Mouse (Mus musculus) gastrocnemius, adult 2 months (tissue): ENCODE measurements around the gene Decr2. TPM values are rescaled to one million over a fixed set of nuclear protein-coding genes. Genes with fewer than 3 reads are reported as not detected.

ENCODE experiments used
- DNase-seq: peaks from one replicate; pipeline ENCODE4 v3.0.0; 2022
- H3K27ac ChIP-seq: fragments of 200-600 bp; 2 replicates; pipeline ENCODE4 v1.8.1; 2022; ENCODE audit warnings: mild to moderate bottlenecking
- H3K4me3 ChIP-seq: fragments of 200-600 bp; 2 replicates; pipeline ENCODE4 v1.8.1; 2022; ENCODE audit warnings: mild to moderate bottlenecking, moderate library complexity
- CTCF ChIP-seq: fragments of 200-600 bp; IDR thresholded peaks from 2 replicates; pipeline ENCODE4 v1.8.1; 2022; ENCODE audit warnings: antibody characterized with exemption, mild to moderate bottlenecking, moderate library complexity
- intact Hi-C: fragments of 180-260 bp; cut with DNase I; formaldehyde crosslinking; loops from one replicate; pipeline ENCODE4 v1.15.1; 2025
- long read RNA-seq, 2 experiments: library from polyadenylated mRNA; stranded (forward); transcript quantifications; one replicate each; pipeline ENCODE4 v2.0.0; 2021
- total RNA-seq, 2 experiments: library from RNA; stranded (reverse); gene quantifications; 2 replicates each; pipeline ENCODE4 v1.2.3; 2021

The Decr2 gene
- 1 to 10 TPM; 2.1 to 3.0 TPM for total RNA-seq
- long read RNA-seq, experiment 1, partial matches to known transcripts: 0 of 4 reads
- long read RNA-seq, experiment 1, other reads (novel, unspliced or antisense): 0 of 4 reads
- long read RNA-seq, experiment 2, transcript Decr2-201 (9 exons, 2,224 nt): major isoform, 5 of 6 reads
- long read RNA-seq, experiment 2, partial matches to known transcripts: 0 of 6 reads
- long read RNA-seq, experiment 2, other reads (novel, unspliced or antisense): 1 of 6 reads

- Histone ChIP-seq H3K27ac (peak within 1 kb of the TSS; percentile 82), H3K4me3 (peak within 1 kb of the TSS; percentile 73)
- TF ChIP-seq CTCF: peak; percentile 92
- DNase-seq: peak; percentile 90
- intact Hi-C loops: loop anchor here (1.0 to 5.0 kb wide), 3 partner anchors 49 to 198 kb away; no protein-coding TSS in a partner anchor
These were observed at the start of gene Decr2 for GRCm38 (mm10) chr17:26089905-26090632. Decr2 (minus strand) TSS chr17:26090337.

GRCm38 (mm10) chr17:26138901-26139381, 48.8 kb upstream of the Decr2 start:
- intact Hi-C loops: loop anchor here (5.0 kb wide), 1 partner anchor 103 kb away; the partner anchor contains the start of gene Fam234a
- H3K4me3 ChIP-seq: peak overlapping the region; percentile 96
- peak overlapping the region; percentile 91 for H3K27ac ChIP-seq
- TF ChIP-seq CTCF: no peak
- DNase-seq: peak; percentile 85

- Histone ChIP-seq H3K27ac (peak within 1 kb of the TSS; percentile 91), H3K4me3 (peak within 1 kb of the TSS; percentile 96)
- intact Hi-C loops: loop anchor here (5.0 kb wide), 1 partner anchor 104 kb away; the partner anchor contains the start of gene Fam234a
- TF ChIP-seq CTCF: peak; percentile 69
- DNase-seq: peak; percentile 94
These were observed 48.2 kb upstream of the Decr2 start, which contains the start of gene Axin1 for GRCm38 (mm10) chr17:26138239-26138836. Axin1 (plus strand) TSS chr17:26138688.

- no peak for TF ChIP-seq CTCF
These were observed 47.6 kb upstream of the Decr2 start for GRCm38 (mm10) chr17:26137751-26138130.

GRCm38 (mm10) chr17:26137106-26137750, 47.1 kb upstream of the Decr2 start:
- intact Hi-C loops: loop anchor here (5.0 kb wide), 1 partner anchor 105 kb away; the partner anchor contains the start of gene Fam234a
- Histone ChIP-seq H3K4me3 (no peak overlapping the region), H3K27ac (no peak overlapping the region)
- DNase-seq: no peak
- TF ChIP-seq CTCF: no peak

More at GRCm38 (mm10) chr17:26137751-26138130, 47.6 kb upstream of the Decr2 start:
- H3K4me3 ChIP-seq: peak overlapping the region; percentile 96
- DNase-seq: no peak
- H3K27ac ChIP-seq: peak overlapping the region; percentile 91
- intact Hi-C loops: loop anchor here (5.0 kb wide), 1 partner anchor 105 kb away; the partner anchor contains the start of gene Fam234a

GRCm38 (mm10) chr17:26131856-26132853, 42.0 kb upstream of the Decr2 start:
- no peak for TF ChIP-seq CTCF
- intact Hi-C loops: no loop called here

GRCm38 (mm10) chr17:26131062-26131732, 41.1 kb upstream of the Decr2 start:
- no peak overlapping the region for H3K27ac ChIP-seq
- intact Hi-C loops: no loop called here
- no peak overlapping the region for H3K4me3 ChIP-seq
- no peak for TF ChIP-seq CTCF
- no peak for DNase-seq

More at GRCm38 (mm10) chr17:26131856-26132853, 42.0 kb upstream of the Decr2 start:
- no peak overlapping the region for H3K4me3 ChIP-seq
- H3K27ac ChIP-seq: no peak overlapping the region
- DNase-seq: no peak

- TF ChIP-seq CTCF: no peak
- H3K4me3 ChIP-seq: no peak overlapping the region
- DNase-seq: no peak
- intact Hi-C loops: no loop called here
- no peak overlapping the region for H3K27ac ChIP-seq
These were observed 35.1 kb upstream of the Decr2 start for GRCm38 (mm10) chr17:26125226-26125625.

GRCm38 (mm10) chr17:26124560-26124959, 34.4 kb upstream of the Decr2 start:
- H3K4me3 ChIP-seq: peak overlapping the region; percentile 93
- intact Hi-C loops: no loop called here
- TF ChIP-seq CTCF: no peak
- no peak overlapping the region for H3K27ac ChIP-seq
- DNase-seq: no peak

- peak; percentile 95 for DNase-seq
- intact Hi-C loops: no loop called here
- no peak for TF ChIP-seq CTCF
- peak within 1 kb of the TSS; percentile 93 for H3K4me3 ChIP-seq
- peak within 1 kb of the TSS; percentile 92 for H3K27ac ChIP-seq
These were observed 33.1 kb upstream of the Decr2 start, which contains the start of gene Mrpl28 for GRCm38 (mm10) chr17:26123267-26123684. Mrpl28 (plus strand) TSS chr17:26123500.
